Mouse (Mus musculus): Measurements from ENCODE around the gene Pde1c. TPM values are rescaled to one million over a fixed set of nuclear protein-coding genes. Genes with fewer than 3 reads are reported as not detected.
A peak's percentile ranks its signal among the peaks of the same experiment; 100 is the strongest.

Gene Pde1c
- polyA plus RNA-seq, 1 experiment from 2014 or later = 6.7 TPM

DNA sequence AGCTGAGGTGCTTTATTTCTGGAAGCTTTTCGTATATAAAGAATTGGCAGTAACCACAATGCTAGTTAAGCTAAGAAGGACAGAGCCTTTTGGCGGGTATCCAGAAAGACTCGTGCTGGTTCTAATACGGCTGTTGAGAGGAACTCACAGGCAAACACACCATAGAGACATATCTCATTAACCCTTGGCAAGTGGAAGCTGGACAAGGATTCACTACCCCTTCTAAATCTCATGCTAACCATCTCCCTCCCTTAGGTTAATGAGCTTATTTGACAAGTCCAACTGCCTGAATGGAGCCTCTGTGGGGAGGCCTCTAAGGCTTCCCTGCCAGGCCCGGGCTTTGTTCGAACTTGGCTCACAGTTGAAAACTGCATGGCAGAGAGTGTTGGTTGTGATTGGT, 541.6 kb downstream of the Pde1c start:
- no peaks in the 10 kb centered on the region for H3K9me3 ChIP-seq (replicated peaks; ENCODE audit: control insufficient read depth, low read length)
- DNase-seq (ENCODE audit: low spot score) = peak; percentile 89
- 21% methylated on average over 6 of the region's 6 CpGs for WGBS
- H3K27ac ChIP-seq (ENCODE audit: low read depth, low read length) = no peak overlapping the region
- H3K4me2 ChIP-seq (ENCODE audit: low read length) = no peak overlapping the region
- H3K4me1 ChIP-seq (ENCODE audit: control insufficient read depth, insufficient read depth, low read length) = peaks cover 4% of the 10 kb centered on the region; the same call in 1 of the 2 replicates
- no peak overlapping the region for H3K4me3 ChIP-seq (ENCODE audit: low read depth, low read length)
- H3K27me3 ChIP-seq (replicated peaks; ENCODE audit: control insufficient read depth, insufficient read depth, low read length) = no peaks in the 10 kb centered on the region
- H3K36me3 ChIP-seq (ENCODE audit: control insufficient read depth, insufficient read depth, low read length) = no peaks in the 10 kb centered on the region
- ATAC-seq = peak; percentile 87
- H3K9ac ChIP-seq (ENCODE audit: low read length) = no peak overlapping the region

DNA sequence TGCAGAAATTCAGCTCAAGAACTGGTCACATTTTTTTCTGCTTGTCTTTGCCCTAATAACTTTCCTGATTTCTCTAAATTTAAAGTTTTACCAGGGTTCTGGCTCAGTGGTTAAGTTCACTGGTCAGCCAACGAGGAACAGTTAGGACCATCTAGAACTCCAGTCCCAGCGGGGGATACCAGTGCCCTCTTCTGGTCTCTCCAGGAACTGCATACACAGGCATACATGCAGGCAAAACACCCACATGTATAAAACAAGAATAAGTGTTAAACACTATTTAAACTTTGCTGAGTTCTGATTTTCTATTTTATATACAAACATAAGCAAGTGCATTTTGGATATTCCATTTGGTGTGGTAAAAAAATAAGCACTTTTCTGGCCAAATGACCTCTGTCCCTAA, 543.4 kb downstream of the Pde1c start:
- DNase-seq (ENCODE audit: low spot score) = no peak
- Histone ChIP-seq H3K9me3 (replicated peaks; ENCODE audit: control insufficient read depth, low read length) (no peaks in the 10 kb centered on the region), H3K27ac (ENCODE audit: low read depth, low read length) (no peak overlapping the region), H3K36me3 (ENCODE audit: control insufficient read depth, insufficient read depth, low read length) (no peaks in the 10 kb centered on the region), H3K4me3 (ENCODE audit: low read depth, low read length) (no peak overlapping the region), H3K27me3 (replicated peaks; ENCODE audit: control insufficient read depth, insufficient read depth, low read length) (no peaks in the 10 kb centered on the region), H3K9ac (ENCODE audit: low read length) (no peak overlapping the region), H3K4me2 (ENCODE audit: low read length) (no peak overlapping the region), H3K4me1 (ENCODE audit: control insufficient read depth, insufficient read depth, low read length) (peaks cover 4% of the 10 kb centered on the region; the same call in 1 of the 2 replicates)
- ATAC-seq = no peak
- 68% methylated on average over 2 of the region's 2 CpGs for WGBS

Small RNA genes lying within 50 kb of the gene (microRNA-seq; reads per million reads assigned to microRNA genes)
- not detected for gene Gm44413

Other genes with a start within 250 kb of the Pde1c start
- gene Lsm5, start 135.6 kb upstream of the Pde1c start, polyA plus RNA-seq (2014; fragmentation: Nextera tagmentation; extraction: Ambion mirVana) = 113 and 121 TPM in 2 replicates
- 40.3 and 51.8 TPM in 2 replicates for gene Avl9, start 145.8 kb upstream of the Pde1c start, polyA plus RNA-seq (2014; fragmentation: Nextera tagmentation; extraction: Ambion mirVana)
- gene Kbtbd2, start 228.7 kb upstream of the Pde1c start, polyA plus RNA-seq (2014; fragmentation: Nextera tagmentation; extraction: Ambion mirVana) = 24.2 and 25.2 TPM in 2 replicates

All from forebrain, embryonic 14.5 days (tissue).